Mouse (Mus musculus) lung, postnatal 4 days (tissue): ENCODE data around the gene Trim15.
"Not testable (repeated sequence)": the region's sequence is repeated elsewhere in the genome, so short reads cannot be mapped to it uniquely, and the experiment has no call there.

Source experiments
- DNase-seq, 2 experiments: peaks; one replicate each; pipeline ENCODE4 v3.0.0; 2021

Gene Trim15

DNA sequence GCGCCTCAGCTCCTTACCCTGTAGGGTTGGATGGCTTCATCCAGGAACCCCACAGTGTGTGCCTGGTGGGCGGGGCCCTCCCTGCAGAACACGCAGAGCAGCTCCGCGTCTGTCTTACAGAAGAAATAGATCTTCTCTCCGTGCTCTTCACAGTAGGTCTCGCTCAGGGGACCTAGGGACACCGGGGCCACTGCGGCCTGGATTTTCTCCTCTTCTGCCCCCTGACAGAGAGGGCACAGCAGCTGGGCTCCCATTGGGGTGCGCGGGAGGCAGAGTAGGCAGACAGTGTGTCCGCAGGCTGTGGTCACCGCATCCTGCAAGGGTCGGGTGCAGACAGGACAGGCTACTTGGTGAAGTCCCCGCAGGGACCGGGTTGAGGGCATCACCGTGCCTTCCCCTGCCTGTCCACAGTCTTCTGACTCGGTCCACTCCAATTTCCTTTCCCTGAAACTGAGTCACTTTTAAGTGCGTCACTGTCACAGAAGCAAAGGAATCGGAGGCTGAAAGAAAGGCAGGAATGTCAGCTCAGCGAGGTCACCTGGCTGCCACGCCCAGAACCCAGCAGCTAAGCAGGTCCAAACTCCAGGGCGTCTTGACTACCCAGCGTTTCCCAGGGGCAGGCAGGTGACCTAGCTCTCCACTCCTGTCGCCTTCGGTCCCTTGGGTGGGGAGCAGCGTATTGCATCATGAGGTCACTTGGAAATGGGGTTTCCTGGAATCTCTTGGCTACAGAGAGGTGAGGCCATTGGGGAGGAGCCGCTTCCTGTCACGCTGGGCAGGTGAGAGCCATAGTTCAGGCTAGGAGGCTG is at the start of gene Trim15:
TSS of gene Trim15 (minus strand) at position 492 of the 809 bp plus-strand sequence.
- DNase-seq, result no peak

DNA sequence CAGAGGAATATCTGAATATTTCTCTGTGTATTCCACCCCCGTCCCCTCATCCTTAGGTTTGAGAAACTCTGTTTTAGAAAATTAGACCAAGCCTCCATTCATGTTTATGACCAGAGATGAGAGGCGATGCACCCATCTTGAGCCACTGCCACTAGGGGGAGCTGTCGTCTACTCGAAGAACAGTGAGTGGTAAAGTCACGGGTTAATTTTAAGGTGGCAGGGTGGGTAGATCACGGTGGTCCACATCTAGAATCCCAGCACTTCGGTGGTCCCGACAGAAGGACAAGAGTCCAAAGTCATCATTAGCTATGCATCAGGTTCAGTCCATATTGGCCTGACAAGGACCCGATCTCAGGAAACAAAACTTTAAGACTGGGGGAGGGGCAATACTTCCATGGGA is 48.1 kb upstream of the Trim15 start:
- DNase-seq, result peak; percentile 26 to 61

GRCm38 (mm10) chr17:36914108-36914507 is 47.1 kb upstream of the Trim15 start:
- peak; percentile 27 to 75 for DNase-seq

GRCm38 (mm10) chr17:36912031-36912430 is 45.0 kb upstream of the Trim15 start:
- no peak for DNase-seq

- no peak for DNase-seq
These were observed 42.8 kb upstream of the Trim15 start for GRCm38 (mm10) chr17:36909802-36910201.

- DNase-seq, result no peak
These were observed 41.2 kb upstream of the Trim15 start for GRCm38 (mm10) chr17:36908235-36908634.

- no peak for DNase-seq
These were observed 36.6 kb upstream of the Trim15 start for GRCm38 (mm10) chr17:36903651-36904050.

- no peak for DNase-seq
These were observed 33.7 kb upstream of the Trim15 start for GRCm38 (mm10) chr17:36900691-36901090.

GRCm38 (mm10) chr17:36900001-36900400 is 33.0 kb upstream of the Trim15 start:
- no peak for DNase-seq

DNA sequence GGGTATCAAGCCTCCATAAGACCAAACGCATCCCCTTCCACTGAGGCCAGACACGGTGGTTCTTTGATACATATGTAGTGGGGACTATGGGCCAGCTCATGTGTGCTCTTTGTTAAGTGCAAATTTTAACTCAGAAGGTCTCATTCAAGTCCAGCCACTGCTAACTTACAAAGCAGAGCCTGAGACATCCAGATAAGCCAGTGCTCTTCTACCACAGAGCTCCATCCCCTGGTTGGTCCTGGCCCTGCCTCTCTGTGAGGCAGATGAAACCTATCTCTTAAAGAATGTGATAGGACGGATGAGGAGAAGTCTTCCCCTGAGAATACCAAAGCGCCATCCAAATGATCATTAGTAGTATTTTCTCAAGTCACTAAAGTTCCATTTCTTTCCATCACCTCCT is 32.4 kb upstream of the Trim15 start:
- DNase-seq, result no peak

- DNase-seq, result no peak
These were observed 30.7 kb upstream of the Trim15 start, which contains the start of gene Trim31 for GRCm38 (mm10) chr17:36897552-36898205. Gene Trim31 (plus strand): TSS chr17:36898118.

DNA sequence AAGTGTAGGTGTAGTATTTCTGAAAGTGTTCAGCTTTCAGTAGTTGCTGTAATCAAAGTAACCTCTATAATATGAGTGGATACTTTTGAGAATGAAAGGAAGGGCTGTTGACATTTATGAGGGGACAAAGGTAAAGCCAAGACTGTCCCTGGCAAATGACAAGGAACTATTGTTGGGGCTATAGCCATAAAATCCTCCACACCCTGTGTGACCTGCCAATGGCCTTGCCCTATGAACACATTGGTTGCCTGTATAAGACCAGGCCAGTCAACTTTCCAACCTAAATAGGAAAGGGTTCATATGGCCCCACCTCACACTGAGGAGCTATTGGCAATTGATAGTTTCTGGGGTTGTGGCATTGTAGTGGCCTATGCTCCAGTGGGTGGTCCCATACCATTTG is 30.1 kb upstream of the Trim15 start:
- no peak for DNase-seq

GRCm38 (mm10) chr17:36896583-36896982 is 29.6 kb upstream of the Trim15 start:
- peak in 1 of 2 experiments; percentile 47 for DNase-seq

GRCm38 (mm10) chr17:36893387-36893786 is 26.4 kb upstream of the Trim15 start:
- no peak for DNase-seq

- peak in 1 of 2 experiments; percentile 45 for DNase-seq
These were observed 25.4 kb upstream of the Trim15 start for GRCm38 (mm10) chr17:36892362-36892761.

DNA sequence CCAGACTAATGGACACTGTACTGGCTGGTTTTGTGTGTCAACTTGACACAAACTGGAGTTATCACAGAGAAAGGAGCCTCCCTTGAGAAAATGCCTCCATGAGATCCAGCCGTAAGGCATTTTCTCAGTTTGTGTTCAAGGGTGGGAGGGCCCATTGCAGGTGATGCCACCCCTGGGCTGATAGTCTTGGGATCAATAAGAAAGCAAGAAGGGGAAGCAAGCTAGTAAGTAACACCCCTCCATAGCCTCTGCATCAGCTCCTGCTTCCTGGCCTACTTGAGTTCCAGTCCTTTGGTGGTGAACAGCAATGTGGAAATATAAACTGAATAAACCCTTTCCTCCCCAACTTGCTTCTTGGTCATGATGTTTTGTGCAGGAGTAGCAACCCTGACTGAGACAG is 24.5 kb upstream of the Trim15 start:
- DNase-seq, result not testable (repeated sequence)

DNA sequence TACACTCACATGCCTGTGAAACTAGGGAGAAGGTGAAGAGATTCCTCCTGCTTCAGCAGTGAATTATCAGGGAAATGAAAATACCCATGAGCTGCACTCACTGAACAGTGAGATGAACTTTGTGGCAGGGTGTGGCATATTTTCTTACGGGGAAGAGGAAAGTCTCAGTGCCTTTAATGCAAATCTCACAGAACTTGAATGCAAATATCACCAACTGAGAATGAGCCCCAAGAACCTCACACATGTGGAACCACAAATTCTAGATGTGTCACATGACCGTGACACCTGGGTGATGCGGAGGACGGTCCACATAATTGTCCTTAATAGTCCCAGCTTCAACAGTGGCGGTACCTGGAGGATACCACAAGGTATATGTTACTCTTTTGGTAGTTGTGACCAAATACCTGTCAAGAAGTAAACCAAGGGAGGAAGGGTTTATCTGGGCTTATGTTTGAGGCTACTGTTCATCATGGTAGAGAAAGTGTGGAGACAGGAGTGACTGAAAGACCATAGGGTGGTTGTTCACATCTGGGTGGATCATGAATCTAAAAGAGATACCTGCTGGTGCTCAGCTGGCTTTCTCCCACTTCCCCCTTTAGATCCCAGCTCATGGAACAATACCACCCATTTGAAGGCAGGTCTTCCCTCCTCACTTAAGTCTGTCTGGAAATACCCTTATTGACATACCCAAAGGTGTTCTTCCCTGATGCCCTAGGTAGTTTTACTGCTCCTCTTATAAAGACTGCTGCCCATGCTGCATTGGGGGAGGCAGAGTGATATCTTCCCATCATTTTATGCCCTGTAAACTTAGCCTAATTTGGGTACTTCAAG is 23.3 kb upstream of the Trim15 start, which contains the start of gene Trim40:
TSS of gene Trim40 (minus strand) at position 51 of the 831 bp plus-strand sequence.
- DNase-seq, result no peak

DNA sequence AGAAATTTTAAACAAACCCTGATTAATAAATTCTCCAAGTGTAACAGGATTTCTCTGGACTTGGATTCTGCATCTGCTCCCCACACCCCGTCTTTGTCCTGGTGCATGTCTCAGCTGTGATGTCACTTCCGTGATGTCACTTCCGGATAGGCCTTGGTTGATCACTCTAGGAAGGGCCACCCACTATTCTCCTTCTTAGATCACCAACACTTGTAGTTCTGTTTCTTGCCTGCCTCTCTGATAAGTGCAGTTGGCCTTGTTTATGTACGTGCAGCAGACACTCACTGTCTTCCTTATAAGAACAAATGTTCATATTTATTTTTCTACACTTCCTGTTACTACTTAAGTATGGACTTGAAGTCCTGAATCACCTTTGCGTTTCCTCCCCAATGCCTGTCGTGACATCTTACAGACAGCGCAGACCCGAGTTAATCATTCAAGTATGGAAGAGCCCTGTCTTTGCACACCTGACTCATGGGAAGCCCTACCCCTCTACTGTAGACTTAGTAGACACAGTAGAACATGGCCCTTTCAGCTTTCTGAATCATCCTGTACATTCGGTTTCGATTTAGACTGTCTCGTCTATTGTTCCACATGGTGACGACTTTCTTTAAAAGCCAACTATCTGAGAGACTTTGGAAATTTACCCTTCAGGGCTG is 18.3 kb upstream of the Trim15 start:
- no peak for DNase-seq

GRCm38 (mm10) chr17:36883350-36883749 is 16.3 kb upstream of the Trim15 start:
- DNase-seq, result no peak

- DNase-seq, result no peak
These were observed 7.6 kb upstream of the Trim15 start for GRCm38 (mm10) chr17:36874636-36875035.

DNA sequence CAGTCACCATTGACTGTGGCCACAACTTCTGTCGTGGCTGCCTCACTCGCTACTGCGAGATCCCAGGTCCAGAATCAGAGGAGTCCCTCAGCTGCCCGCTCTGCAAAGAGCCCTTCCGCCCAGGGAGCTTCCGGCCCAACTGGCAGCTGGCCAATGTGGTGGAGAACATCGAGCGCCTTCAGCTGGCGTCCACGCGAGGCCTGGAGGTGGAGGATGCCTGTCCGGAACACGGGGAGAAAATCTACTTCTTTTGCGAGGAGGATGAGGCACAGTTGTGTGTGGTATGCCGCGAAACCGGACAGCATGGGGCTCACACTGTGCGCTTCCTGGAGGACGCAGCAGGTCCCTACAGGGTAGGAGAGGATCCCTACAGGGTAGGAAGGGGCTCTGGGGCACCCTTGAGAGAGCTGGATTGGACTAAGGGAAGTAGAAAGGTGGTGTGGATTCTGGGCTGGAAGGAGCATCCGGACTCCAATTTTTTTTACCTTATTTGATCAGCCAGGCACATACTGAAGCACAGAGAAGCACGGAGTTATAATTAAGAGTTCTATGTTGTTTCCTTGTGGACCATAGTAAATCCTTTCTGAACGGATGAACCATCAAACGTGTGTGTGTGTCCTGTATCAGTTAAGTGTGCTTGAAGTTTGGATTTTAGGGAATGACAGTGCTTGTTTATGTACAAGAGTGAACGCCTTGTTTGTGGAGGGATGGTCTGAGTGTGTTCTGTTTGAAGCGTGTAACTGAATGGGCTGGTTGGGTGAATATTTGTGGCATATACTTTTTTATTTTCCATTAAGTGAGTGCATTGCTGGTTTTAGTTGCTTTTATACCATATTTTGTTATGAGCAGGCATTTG is 3.2 kb upstream of the Trim15 start:
- peak; percentile 47 to 49 for DNase-seq
